Mouse (Mus musculus) liver, embryonic 14.5 days (tissue): ENCODE data around the gene Ptcra.
A peak's percentile ranks its signal among the peaks of the same experiment; 100 is the strongest.

Experiments used
- CTCF ChIP-seq: IDR thresholded peaks from 2 replicates; pipeline ENCODE4 v1.5.1; 2016; ENCODE audit warnings: antibody characterized with exemption, low read depth, control low read depth
- EP300 ChIP-seq: IDR thresholded peaks from 2 replicates; pipeline ENCODE4 v1.6.1; 2016; ENCODE audit warnings: antibody characterized with exemption, low read depth

GRCm38 (mm10) chr17:46710959-46711597, 52.4 kb downstream of the Ptcra start, which contains the start of gene Pex6:
- TF ChIP-seq CTCF (peak; percentile 13; the same call in 1 of the 2 replicates), EP300 (no peak)
